Mouse (Mus musculus): Measurements from ENCODE around the gene Pde10a. TPM values are rescaled to one million over a fixed set of nuclear protein-coding genes. Genes with fewer than 3 reads are reported as not detected.

Pde10a gene
- polyA plus RNA-seq, 1 experiment from 2014 or later = 24.5 TPM

GRCm38 (mm10) chr17:8815864-8816263 is 290.7 kb downstream of the Pde10a start:
- Histone ChIP-seq H3K4me1 (replicated peaks; ENCODE audit: control insufficient read depth, insufficient read depth, low read length) (peaks cover 16% of the 10 kb centered on the region), H3K36me3 (ENCODE audit: control insufficient read depth, insufficient read depth) (peaks cover 2% of the 10 kb centered on the region; the same call in 1 of the 2 replicates), H3K9ac (replicated peaks; ENCODE audit: low read depth, low read length) (no peak overlapping the region), H3K27me3 (replicated peaks; ENCODE audit: control insufficient read depth, insufficient read depth, low read length) (no peaks in the 10 kb centered on the region), H3K4me3 (replicated peaks; ENCODE audit: low read length) (no peak overlapping the region), H3K4me2 (ENCODE audit: low read length) (no peak overlapping the region), H3K9me3 (ENCODE audit: control insufficient read depth, low read length) (no peaks in the 10 kb centered on the region), H3K27ac (ENCODE audit: low read length) (no peak overlapping the region)
- ATAC-seq = no peak
- WGBS = 56% methylated on average over 5 of the region's 5 CpGs

GRCm38 (mm10) chr17:8818675-8819074 is 293.5 kb downstream of the Pde10a start:
- WGBS = 81% methylated on average over 13 of the region's 13 CpGs
- Histone ChIP-seq H3K9ac (replicated peaks; ENCODE audit: low read depth, low read length) (no peak overlapping the region), H3K4me3 (replicated peaks; ENCODE audit: low read length) (no peak overlapping the region)

DNA sequence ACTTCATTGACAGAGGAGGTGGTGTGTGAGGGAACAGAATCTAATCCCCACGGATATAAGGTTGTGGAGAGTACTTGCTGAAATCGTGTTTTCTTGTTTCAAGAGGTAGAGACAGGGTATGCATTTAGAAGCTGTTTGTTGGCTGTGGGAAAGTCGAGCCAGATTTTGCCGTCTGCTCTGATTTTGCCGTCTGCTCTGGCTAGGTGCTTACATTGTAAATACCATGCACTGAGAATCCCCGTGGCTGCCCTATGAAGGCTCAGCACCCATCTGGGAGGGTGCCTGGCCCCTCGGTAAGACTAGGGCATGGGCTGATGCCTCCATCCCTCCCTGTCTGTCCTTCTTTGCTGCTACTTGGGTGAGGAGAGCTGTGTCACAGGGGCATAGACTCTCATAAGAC is 298.4 kb downstream of the Pde10a start:
- 0 out of 2 replicates have a peak, but pooled peaks have one; percentile 34 for ATAC-seq
- Histone ChIP-seq H3K36me3 (ENCODE audit: control insufficient read depth, insufficient read depth) (peaks cover 2% of the 10 kb centered on the region; the same call in 1 of the 2 replicates), H3K9ac (replicated peaks; ENCODE audit: low read depth, low read length) (no peak overlapping the region), H3K4me1 (replicated peaks; ENCODE audit: control insufficient read depth, insufficient read depth, low read length) (peaks cover 14% of the 10 kb centered on the region), H3K4me2 (ENCODE audit: low read length) (no peak overlapping the region), H3K27me3 (replicated peaks; ENCODE audit: control insufficient read depth, insufficient read depth, low read length) (no peaks in the 10 kb centered on the region), H3K27ac (ENCODE audit: low read length) (no peak overlapping the region), H3K4me3 (replicated peaks; ENCODE audit: low read length) (no peak overlapping the region), H3K9me3 (ENCODE audit: control insufficient read depth, low read length) (no peaks in the 10 kb centered on the region)
- 68% methylated on average over 7 of the region's 7 CpGs for WGBS

More at GRCm38 (mm10) chr17:8818675-8819074, 293.5 kb downstream of the Pde10a start:
- H3K27ac ChIP-seq (ENCODE audit: low read length) = no peak overlapping the region
- peaks cover 8% of the 10 kb centered on the region for H3K4me1 ChIP-seq (replicated peaks; ENCODE audit: control insufficient read depth, insufficient read depth, low read length)
- no peak for ATAC-seq
- no peak overlapping the region for H3K4me2 ChIP-seq (ENCODE audit: low read length)
- H3K36me3 ChIP-seq (ENCODE audit: control insufficient read depth, insufficient read depth) = peaks cover 2% of the 10 kb centered on the region; the same call in 1 of the 2 replicates
- no peaks in the 10 kb centered on the region for H3K27me3 ChIP-seq (replicated peaks; ENCODE audit: control insufficient read depth, insufficient read depth, low read length)
- no peaks in the 10 kb centered on the region for H3K9me3 ChIP-seq (ENCODE audit: control insufficient read depth, low read length)

- no peaks in the 10 kb centered on the region for H3K9me3 ChIP-seq (ENCODE audit: control insufficient read depth, low read length)
- H3K36me3 ChIP-seq (ENCODE audit: control insufficient read depth, insufficient read depth) = no peaks in the 10 kb centered on the region
- no peak overlapping the region for H3K4me2 ChIP-seq (ENCODE audit: low read length)
- no peak overlapping the region for H3K4me3 ChIP-seq (replicated peaks; ENCODE audit: low read length)
- H3K27me3 ChIP-seq (replicated peaks; ENCODE audit: control insufficient read depth, insufficient read depth, low read length) = no peaks in the 10 kb centered on the region
- peak; percentile 49; the same call in 1 of the 2 replicates for ATAC-seq
- 59% methylated on average over 9 of the region's 9 CpGs for WGBS
- H3K27ac ChIP-seq (ENCODE audit: low read length) = no peak overlapping the region
- H3K9ac ChIP-seq (replicated peaks; ENCODE audit: low read depth, low read length) = no peak overlapping the region
- H3K4me1 ChIP-seq (replicated peaks; ENCODE audit: control insufficient read depth, insufficient read depth, low read length) = peaks cover 14% of the 10 kb centered on the region
Observed at GRCm38 (mm10) chr17:8827204-8827603, 302.0 kb downstream of the Pde10a start.

- Histone ChIP-seq H3K9ac (replicated peaks; ENCODE audit: low read depth, low read length) (no peak overlapping the region), H3K4me1 (replicated peaks; ENCODE audit: control insufficient read depth, insufficient read depth, low read length) (peaks cover 9% of the 10 kb centered on the region), H3K4me2 (ENCODE audit: low read length) (no peak overlapping the region), H3K36me3 (ENCODE audit: control insufficient read depth, insufficient read depth) (no peaks in the 10 kb centered on the region), H3K9me3 (ENCODE audit: control insufficient read depth, low read length) (no peaks in the 10 kb centered on the region), H3K27me3 (replicated peaks; ENCODE audit: control insufficient read depth, insufficient read depth, low read length) (no peaks in the 10 kb centered on the region), H3K4me3 (replicated peaks; ENCODE audit: low read length) (no peak overlapping the region), H3K27ac (ENCODE audit: low read length) (no peak overlapping the region)
- no peak for ATAC-seq
- 69% methylated on average over 5 of the region's 5 CpGs for WGBS
Observed at GRCm38 (mm10) chr17:8831001-8831400, 305.8 kb downstream of the Pde10a start.

DNA sequence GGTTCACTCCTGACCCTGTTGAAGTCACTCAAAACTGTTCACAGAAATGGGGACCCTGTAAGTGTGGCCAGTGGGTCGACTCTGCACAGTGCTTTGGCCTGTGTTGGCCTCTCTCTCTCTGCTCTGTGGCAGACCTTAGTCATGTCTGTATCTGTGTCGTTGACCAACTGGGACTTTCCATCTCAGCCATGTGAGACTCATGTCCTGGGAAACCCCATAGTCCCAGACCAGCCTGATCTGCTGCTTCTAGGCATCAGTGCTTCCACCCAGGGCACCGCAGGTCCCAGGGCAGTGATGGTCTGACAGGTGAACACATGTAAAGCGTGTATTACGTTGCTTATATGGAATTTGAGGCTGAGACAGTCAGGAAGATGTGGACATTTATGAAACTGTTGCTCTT is 311.1 kb downstream of the Pde10a start:
- 90% methylated on average over 5 of the region's 5 CpGs for WGBS
- no peak for ATAC-seq

DNA sequence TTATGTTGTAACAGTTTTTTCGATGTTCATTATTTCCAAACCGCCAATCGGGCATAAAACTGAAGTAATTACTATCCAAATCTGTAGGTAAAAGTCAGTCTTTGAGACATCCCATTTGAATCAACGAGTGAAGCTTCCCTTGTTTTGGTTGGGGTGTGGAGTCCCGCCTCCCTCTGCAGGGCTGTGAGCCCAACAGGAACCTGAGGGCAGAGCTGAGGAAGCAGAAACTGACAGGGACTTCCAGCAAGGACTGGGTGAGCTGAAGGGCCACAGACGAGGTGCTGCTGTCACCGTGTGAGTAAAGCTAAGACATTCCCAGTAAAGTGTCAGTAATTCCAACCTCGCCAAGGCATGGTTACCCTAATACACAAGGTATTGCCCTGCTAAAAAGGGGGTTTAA is 313.1 kb downstream of the Pde10a start:
- H3K4me1 ChIP-seq (replicated peaks; ENCODE audit: control insufficient read depth, insufficient read depth, low read length) = peaks cover 34% of the 10 kb centered on the region
- H3K27ac ChIP-seq (ENCODE audit: low read length) = no peak overlapping the region
- WGBS = 44% methylated on average over 8 of the region's 8 CpGs

More for the DNA sequence above, 311.1 kb downstream of the Pde10a start:
- H3K36me3 ChIP-seq (ENCODE audit: control insufficient read depth, insufficient read depth) = no peaks in the 10 kb centered on the region
- H3K9me3 ChIP-seq (ENCODE audit: control insufficient read depth, low read length) = no peaks in the 10 kb centered on the region
- H3K9ac ChIP-seq (replicated peaks; ENCODE audit: low read depth, low read length) = no peak overlapping the region
- no peak overlapping the region for H3K27ac ChIP-seq (ENCODE audit: low read length)
- no peaks in the 10 kb centered on the region for H3K27me3 ChIP-seq (replicated peaks; ENCODE audit: control insufficient read depth, insufficient read depth, low read length)
- H3K4me1 ChIP-seq (replicated peaks; ENCODE audit: control insufficient read depth, insufficient read depth, low read length) = peaks cover 17% of the 10 kb centered on the region
- H3K4me2 ChIP-seq (ENCODE audit: low read length) = no peak overlapping the region
- H3K4me3 ChIP-seq (replicated peaks; ENCODE audit: low read length) = no peak overlapping the region

GRCm38 (mm10) chr17:8839237-8840011 is 314.3 kb downstream of the Pde10a start:
- no peaks in the 10 kb centered on the region for H3K9me3 ChIP-seq (ENCODE audit: control insufficient read depth, low read length)
- ATAC-seq = no peak
- H3K27ac ChIP-seq (ENCODE audit: low read length) = no peak overlapping the region
- no peak overlapping the region for H3K4me3 ChIP-seq (replicated peaks; ENCODE audit: low read length)
- 59% methylated on average over 10 of the region's 10 CpGs for WGBS
- H3K9ac ChIP-seq (replicated peaks; ENCODE audit: low read depth, low read length) = no peak overlapping the region
- peaks cover 34% of the 10 kb centered on the region for H3K4me1 ChIP-seq (replicated peaks; ENCODE audit: control insufficient read depth, insufficient read depth, low read length)
- H3K4me2 ChIP-seq (ENCODE audit: low read length) = no peak overlapping the region
- H3K36me3 ChIP-seq (ENCODE audit: control insufficient read depth, insufficient read depth) = no peaks in the 10 kb centered on the region
- H3K27me3 ChIP-seq (replicated peaks; ENCODE audit: control insufficient read depth, insufficient read depth, low read length) = no peaks in the 10 kb centered on the region

More for the DNA sequence above, 313.1 kb downstream of the Pde10a start:
- no peak overlapping the region for H3K4me3 ChIP-seq (replicated peaks; ENCODE audit: low read length)
- no peak overlapping the region for H3K4me2 ChIP-seq (ENCODE audit: low read length)
- H3K9ac ChIP-seq (replicated peaks; ENCODE audit: low read depth, low read length) = no peak overlapping the region
- no peaks in the 10 kb centered on the region for H3K36me3 ChIP-seq (ENCODE audit: control insufficient read depth, insufficient read depth)
- no peak for ATAC-seq
- no peaks in the 10 kb centered on the region for H3K9me3 ChIP-seq (ENCODE audit: control insufficient read depth, low read length)
- H3K27me3 ChIP-seq (replicated peaks; ENCODE audit: control insufficient read depth, insufficient read depth, low read length) = no peaks in the 10 kb centered on the region

GRCm38 (mm10) chr17:8841094-8841493 is 315.9 kb downstream of the Pde10a start:
- H3K27ac ChIP-seq (ENCODE audit: low read length) = no peak overlapping the region
- no peak for ATAC-seq
- 21% methylated on average over 8 of the region's 8 CpGs for WGBS

More at GRCm38 (mm10) chr17:8841094-8841493, 315.9 kb downstream of the Pde10a start:
- no peak overlapping the region for H3K9ac ChIP-seq (replicated peaks; ENCODE audit: low read depth, low read length)
- no peak overlapping the region for H3K4me2 ChIP-seq (ENCODE audit: low read length)
- no peaks in the 10 kb centered on the region for H3K27me3 ChIP-seq (replicated peaks; ENCODE audit: control insufficient read depth, insufficient read depth, low read length)
- no peak overlapping the region for H3K4me3 ChIP-seq (replicated peaks; ENCODE audit: low read length)
- H3K36me3 ChIP-seq (ENCODE audit: control insufficient read depth, insufficient read depth) = no peaks in the 10 kb centered on the region
- no peaks in the 10 kb centered on the region for H3K9me3 ChIP-seq (ENCODE audit: control insufficient read depth, low read length)
- H3K4me1 ChIP-seq (replicated peaks; ENCODE audit: control insufficient read depth, insufficient read depth, low read length) = peaks cover 34% of the 10 kb centered on the region
